Mouse (Mus musculus): ENCODE measurements around the gene Ins2.

The Ins2 gene

DNA sequence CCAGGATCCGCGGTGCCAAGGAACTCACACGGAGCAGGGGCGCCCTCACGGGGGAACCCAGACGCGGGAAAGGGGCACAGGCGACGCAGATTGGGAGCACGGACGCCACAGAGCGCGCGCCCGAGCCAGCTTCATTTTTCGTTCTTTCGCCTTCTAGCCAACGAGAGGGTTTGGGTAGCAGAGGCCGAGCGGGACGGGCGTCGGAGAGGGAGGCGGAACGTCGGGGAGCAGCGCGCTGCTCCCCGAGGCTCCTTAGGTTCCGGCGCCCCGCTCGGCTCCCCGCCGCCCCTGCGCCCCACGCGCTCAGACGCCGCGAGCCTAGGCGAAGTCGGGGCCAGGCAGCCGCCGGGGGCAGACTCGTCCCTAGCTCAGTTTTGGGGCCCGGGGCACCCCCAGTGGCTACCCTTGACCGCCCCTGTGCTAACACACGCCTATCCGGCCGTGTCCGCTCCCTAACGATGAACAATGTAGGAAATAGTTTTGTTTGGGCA lies 79.2 kb downstream of the Ins2 start:
- no peak for DNase-seq (ENCODE audit: low read depth, low spot score)

- no peak for DNase-seq (ENCODE audit: low read depth, low spot score)
These were observed 80.0 kb downstream of the Ins2 start for GRCm38 (mm10) chr7:142663151-142663550.

DNA sequence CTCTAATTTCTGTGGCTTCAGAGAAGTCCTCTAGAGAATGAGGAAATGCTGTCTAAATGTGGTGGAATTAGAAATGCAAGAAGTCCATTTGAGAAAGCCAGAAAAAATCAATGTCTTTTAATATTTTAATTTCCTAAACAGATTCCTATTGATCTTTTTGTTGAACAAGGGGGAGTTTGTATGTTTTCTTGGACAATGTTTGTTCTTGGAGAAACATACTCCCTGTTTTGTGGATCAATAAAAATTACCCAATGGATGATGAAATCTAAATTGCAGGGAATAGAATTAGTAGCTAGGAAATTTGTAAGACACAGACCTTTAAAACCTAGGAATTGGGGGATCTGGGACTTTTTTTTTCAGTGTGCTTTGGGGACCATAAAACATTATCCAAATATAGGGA lies 81.4 kb downstream of the Ins2 start:
- no peak for DNase-seq (ENCODE audit: low read depth, low spot score)

DNA sequence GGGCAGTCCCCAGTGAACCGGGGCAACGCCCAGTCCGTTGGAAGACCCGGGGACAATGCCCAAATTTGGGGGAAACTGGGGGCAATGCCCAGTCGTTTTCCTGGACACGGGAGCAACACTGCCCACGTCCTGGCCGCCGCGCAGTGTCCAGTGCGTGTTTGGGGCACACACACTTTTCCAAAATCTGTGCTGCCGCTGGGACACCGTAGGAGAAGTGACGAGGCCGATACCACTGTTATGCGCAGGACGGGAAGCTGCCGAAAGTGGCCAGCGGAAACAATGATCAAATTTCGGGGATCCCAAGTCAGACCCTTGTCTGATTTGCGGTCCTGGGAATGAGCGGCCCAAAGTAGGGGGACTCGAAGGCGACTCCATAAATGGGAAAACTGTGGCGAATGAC lies 82.1 kb downstream of the Ins2 start:
- no peak for DNase-seq (ENCODE audit: low read depth, low spot score)

DNA sequence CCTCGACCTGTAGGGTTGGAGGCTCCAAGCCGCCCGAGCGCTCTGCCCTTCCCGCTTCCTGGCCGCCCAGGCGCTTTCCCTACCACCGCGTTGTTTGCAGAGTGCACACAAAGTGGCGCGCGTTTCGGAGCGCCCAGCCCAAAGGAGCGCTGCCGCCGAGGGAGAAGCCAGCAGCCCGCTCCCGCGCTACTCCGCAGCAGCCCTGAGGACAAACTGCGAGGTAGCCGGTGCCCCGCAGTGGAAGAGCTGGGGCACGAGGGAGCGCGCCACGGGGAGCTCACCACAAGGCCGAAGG lies 82.6 kb downstream of the Ins2 start:
- DNase-seq (ENCODE audit: low read depth, low spot score), result no peak

DNA sequence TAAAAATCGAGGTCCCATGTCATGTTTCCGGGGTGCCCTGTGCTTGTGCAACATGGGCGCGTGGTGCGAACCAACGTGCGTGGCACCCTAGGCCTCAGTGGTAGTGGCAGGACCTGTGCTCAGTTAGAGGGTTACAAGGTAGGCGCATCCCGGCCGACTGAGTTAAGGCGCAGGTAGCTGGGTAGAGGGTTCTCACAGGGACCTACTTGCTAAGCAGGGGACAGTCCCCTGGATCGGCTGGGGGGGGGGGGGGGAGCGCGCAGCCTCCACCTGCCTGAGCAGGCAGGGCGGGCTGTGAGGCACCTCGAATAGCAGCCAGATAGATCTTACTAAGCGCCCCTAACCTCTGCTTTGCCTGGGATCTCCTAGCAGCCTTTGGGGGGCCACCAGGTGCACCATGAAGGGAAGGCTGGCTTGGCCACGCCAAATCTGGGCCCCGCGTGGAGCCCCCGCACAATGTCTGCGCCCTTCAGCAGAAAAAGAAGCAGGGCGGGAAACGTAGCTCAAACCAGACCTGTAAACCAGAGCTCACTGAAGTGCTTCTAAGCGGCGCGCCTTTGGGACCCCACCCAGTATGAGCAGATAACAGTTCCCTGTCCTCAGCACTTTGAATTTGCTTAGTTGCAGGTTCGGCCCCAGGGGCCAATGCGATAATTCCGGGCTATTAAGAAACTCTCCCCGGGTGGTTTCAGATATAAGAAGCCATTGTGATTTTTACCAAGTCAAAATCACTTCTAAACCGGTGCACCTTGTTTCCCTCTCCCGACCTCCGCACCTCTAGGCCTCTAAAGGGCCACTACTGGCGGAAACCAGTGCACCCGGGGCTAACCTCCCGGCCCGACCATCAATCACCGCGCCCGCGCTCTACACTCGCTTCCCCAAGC lies 83.2 kb downstream of the Ins2 start:
- DNase-seq (ENCODE audit: low read depth, low spot score), result no peak

DNA sequence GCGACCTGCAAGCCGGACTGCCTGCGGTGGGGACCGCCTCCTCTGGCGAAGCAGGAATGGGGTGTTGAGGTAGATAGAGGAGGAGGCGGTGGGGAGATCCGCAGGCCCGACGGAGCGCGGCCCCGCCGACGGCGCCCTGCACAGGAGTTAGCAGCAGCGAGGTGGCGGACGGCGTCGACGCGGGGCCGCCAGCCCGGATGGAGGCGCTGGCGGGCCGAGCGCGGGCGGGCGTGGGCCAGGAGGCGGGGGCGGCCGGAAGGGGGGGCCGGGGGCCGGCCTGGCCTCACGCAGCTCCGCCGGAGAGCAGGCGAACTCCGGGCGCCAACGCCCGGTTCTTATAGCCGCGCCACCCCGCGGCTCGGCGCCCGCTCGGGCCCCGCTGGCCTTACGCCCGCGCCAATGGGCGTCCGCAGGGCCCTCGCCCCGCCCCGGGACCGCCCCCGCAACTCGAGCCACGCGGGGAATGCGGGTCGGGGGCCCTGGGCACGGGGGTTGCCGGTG lies 84.0 kb downstream of the Ins2 start:
- no peak for DNase-seq (ENCODE audit: low read depth, low spot score)

DNA sequence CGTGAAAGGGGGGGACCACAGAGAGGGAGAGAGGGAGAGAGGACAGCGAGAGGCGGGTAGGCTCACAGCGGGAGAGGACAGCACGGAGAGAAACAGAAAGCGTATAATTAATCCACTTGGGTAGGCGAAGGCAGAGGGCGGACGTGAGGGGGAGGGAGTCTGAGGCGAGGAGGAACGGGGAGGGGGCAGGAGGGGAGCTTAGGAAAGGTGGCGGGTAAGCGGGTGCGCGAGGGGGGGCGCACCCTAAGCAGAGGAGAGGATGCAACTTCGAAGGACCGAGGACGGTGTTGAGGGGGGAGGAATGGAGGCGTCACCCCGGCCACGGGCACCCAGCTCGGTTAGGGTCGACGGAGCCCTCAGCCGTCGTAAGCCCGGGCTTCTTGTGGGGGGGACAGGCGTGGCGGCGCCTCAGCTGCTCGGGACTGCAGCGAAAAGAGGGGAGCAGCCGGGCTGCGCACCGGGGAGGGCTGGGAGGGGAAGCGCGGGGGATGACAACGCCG lies 84.5 kb downstream of the Ins2 start:
- no peak for DNase-seq (ENCODE audit: low read depth, low spot score)

GRCm38 (mm10) chr7:142657821-142658614 lies 85.2 kb downstream of the Ins2 start:
- DNase-seq (ENCODE audit: low read depth, low spot score), result no peak

GRCm38 (mm10) chr7:142657341-142657791 lies 85.8 kb downstream of the Ins2 start:
- no peak for DNase-seq (ENCODE audit: low read depth, low spot score)

DNA sequence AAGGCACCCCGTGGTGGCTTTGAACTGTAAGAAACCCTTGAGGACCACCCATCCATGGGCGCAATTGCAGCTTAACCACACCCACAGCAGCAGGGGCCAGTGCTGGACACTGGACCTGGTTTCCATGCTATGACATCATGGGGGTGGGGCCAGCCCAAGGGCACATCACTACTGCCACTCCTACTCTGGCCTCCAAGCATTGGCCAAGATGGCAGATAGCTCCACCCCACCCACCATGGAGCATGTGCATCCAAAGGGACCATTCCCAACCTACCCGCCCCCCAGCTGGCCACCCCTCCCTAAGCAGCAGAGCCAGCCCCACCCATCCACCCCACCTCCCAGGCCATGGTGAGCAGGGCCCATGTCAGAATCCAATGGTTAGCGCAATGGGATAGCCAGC lies 87.1 kb downstream of the Ins2 start:
- no peak for DNase-seq (ENCODE audit: low read depth, low spot score)

- no peak for DNase-seq (ENCODE audit: low read depth, low spot score)
These were observed 87.5 kb downstream of the Ins2 start for GRCm38 (mm10) chr7:142655633-142656032.

DNA sequence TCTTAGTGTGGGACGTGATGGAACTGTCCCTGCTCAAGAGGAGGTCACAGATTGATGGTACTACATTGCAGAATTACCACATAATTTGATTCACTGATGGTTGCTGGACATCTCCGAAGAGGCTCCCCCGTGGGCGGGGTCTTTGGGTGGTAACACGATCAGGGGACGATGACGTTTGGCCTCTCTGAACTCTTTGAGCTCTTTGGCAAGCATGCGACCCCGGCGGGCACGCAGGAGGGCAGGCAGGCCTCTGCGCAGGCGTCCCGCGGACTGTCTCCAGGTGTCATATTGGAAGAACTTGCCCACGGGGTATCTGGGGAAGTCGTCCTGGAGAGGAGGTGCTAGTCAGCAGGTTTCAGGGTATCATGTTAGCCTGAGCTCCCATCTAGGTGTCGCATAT lies 89.5 kb downstream of the Ins2 start:
- DNase-seq (ENCODE audit: low read depth, low spot score), result no peak

DNA sequence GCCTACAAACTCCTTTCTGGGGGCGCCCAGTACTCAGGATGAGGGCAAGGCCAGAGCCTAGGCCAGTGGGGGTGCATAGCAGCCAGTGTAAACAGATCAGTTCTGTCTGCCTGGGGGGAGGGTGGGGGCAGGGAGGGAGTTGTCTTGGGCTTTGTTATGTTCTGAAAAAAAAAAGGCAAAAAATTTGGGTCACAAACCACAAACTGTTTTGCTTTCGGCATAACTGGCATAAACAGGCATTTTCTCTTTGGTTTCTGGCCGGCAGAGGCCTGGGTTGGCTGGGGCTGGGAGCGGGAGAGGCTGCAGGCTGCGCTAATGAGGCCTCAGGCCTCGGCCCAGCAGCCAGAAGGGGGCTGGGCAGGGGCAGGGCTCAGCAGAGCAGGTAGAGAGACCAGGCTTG lies 96.5 kb downstream of the Ins2 start:
- no peak for DNase-seq (ENCODE audit: low read depth, low spot score)

DNA sequence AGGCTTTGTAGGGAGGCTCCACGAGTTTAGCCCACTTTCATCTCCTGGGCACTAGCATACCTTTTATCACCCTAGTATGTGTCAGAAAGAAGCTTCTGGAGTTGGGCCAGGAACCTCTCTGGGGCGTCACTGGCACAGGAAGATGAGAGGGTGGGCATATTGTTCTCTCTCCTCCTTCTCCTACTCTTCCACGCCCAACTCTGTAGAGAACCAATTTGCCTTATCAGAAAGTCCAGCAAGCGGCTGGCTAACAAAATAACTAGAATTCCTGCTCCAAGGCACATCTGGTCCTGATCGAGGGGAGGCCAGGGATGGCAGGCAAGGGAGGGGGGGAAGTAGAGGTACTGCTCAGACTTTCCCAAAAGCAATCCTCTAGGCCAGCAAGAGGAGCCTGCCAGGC lies 98.1 kb downstream of the Ins2 start:
- no peak for DNase-seq (ENCODE audit: low read depth, low spot score)

GRCm38 (mm10) chr7:142636178-142636577 lies 107.0 kb downstream of the Ins2 start:
- DNase-seq (ENCODE audit: low read depth, low spot score), result no peak

GRCm38 (mm10) chr7:142630691-142631090 lies 112.5 kb downstream of the Ins2 start:
- DNase-seq (ENCODE audit: low read depth, low spot score), result no peak

DNA sequence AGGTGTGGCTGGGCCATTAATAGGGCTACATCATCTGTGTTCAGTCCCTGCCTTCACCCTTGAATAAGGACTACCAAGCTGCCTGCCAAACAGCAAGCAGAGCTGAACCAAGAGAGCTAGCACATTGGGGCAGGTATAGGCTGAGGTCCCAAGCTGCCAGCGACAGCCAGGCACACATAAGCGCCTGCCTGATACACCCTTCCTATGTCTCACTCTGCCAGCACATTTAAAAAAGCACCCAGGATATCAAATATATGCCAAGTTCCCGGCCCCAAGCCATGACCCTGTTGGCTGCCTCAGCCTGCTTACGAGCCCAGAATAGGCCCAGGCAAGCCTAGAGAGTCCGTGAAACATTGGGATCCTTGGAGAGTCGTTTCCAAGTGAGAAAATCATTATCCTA lies 113.4 kb downstream of the Ins2 start:
- no peak for DNase-seq (ENCODE audit: low read depth, low spot score)
